Mouse (Mus musculus): Measurements from ENCODE around the gene Kcnip1.

Kcnip1 gene

GRCm38 (mm10) chr11:33845931-33846330 lies 147.0 kb downstream of the Kcnip1 start:
- DNase-seq (ENCODE audit: low read depth in 1 of 2, low spot score in 2 of 2), result no peak

GRCm38 (mm10) chr11:33843294-33843864 lies 149.6 kb downstream of the Kcnip1 start:
- no peak for DNase-seq (ENCODE audit: low read depth in 1 of 2, low spot score in 2 of 2)

GRCm38 (mm10) chr11:33839049-33839448 lies 153.9 kb downstream of the Kcnip1 start:
- DNase-seq (ENCODE audit: low read depth in 1 of 2, low spot score in 2 of 2), result no peak

- DNase-seq (ENCODE audit: low read depth in 1 of 2, low spot score in 2 of 2), result no peak
Measured at GRCm38 (mm10) chr11:33829774-33830173, 163.2 kb downstream of the Kcnip1 start.

GRCm38 (mm10) chr11:33827829-33828206 lies 165.1 kb downstream of the Kcnip1 start:
- no peak for DNase-seq (ENCODE audit: low read depth in 1 of 2, low spot score in 2 of 2)

GRCm38 (mm10) chr11:33827085-33827828 lies 165.7 kb downstream of the Kcnip1 start:
- no peak for DNase-seq (ENCODE audit: low read depth in 1 of 2, low spot score in 2 of 2)

GRCm38 (mm10) chr11:33824739-33825138 lies 168.2 kb downstream of the Kcnip1 start:
- DNase-seq (ENCODE audit: low read depth in 1 of 2, low spot score in 2 of 2), result no peak

- no peak for DNase-seq (ENCODE audit: low read depth in 1 of 2, low spot score in 2 of 2)
Measured at GRCm38 (mm10) chr11:33821331-33821730, 171.6 kb downstream of the Kcnip1 start.

GRCm38 (mm10) chr11:33820876-33821275 lies 172.1 kb downstream of the Kcnip1 start:
- DNase-seq (ENCODE audit: low read depth in 1 of 2, low spot score in 2 of 2), result no peak

- no peak for DNase-seq (ENCODE audit: low read depth in 1 of 2, low spot score in 2 of 2)
Measured at GRCm38 (mm10) chr11:33818861-33819503, 174.0 kb downstream of the Kcnip1 start.

GRCm38 (mm10) chr11:33816020-33816419 lies 176.9 kb downstream of the Kcnip1 start:
- DNase-seq (ENCODE audit: low read depth in 1 of 2, low spot score in 2 of 2), result no peak

- no peak for DNase-seq (ENCODE audit: low read depth in 1 of 2, low spot score in 2 of 2)
Measured at GRCm38 (mm10) chr11:33810105-33810504, 182.8 kb downstream of the Kcnip1 start.

- no peak for DNase-seq (ENCODE audit: low read depth in 1 of 2, low spot score in 2 of 2)
Measured at GRCm38 (mm10) chr11:33803093-33803492, 189.9 kb downstream of the Kcnip1 start.

GRCm38 (mm10) chr11:33800436-33801088 lies 192.4 kb downstream of the Kcnip1 start:
- no peak for DNase-seq (ENCODE audit: low read depth in 1 of 2, low spot score in 2 of 2)

GRCm38 (mm10) chr11:33799933-33800332 lies 193.0 kb downstream of the Kcnip1 start:
- DNase-seq (ENCODE audit: low read depth in 1 of 2, low spot score in 2 of 2), result no peak

GRCm38 (mm10) chr11:33798094-33798648 lies 194.8 kb downstream of the Kcnip1 start:
- no peak for DNase-seq (ENCODE audit: low read depth in 1 of 2, low spot score in 2 of 2)

GRCm38 (mm10) chr11:33787362-33787761 lies 205.6 kb downstream of the Kcnip1 start:
- DNase-seq (ENCODE audit: low read depth in 1 of 2, low spot score in 2 of 2), result no peak

- no peak for DNase-seq (ENCODE audit: low read depth in 1 of 2, low spot score in 2 of 2)
Measured at GRCm38 (mm10) chr11:33786572-33786971, 206.4 kb downstream of the Kcnip1 start.

GRCm38 (mm10) chr11:33781561-33781971 lies 211.4 kb downstream of the Kcnip1 start:
- no peak for DNase-seq (ENCODE audit: low read depth in 1 of 2, low spot score in 2 of 2)

- no peak for DNase-seq (ENCODE audit: low read depth in 1 of 2, low spot score in 2 of 2)
Measured at GRCm38 (mm10) chr11:33780263-33780662, 212.7 kb downstream of the Kcnip1 start.

- no peak for DNase-seq (ENCODE audit: low read depth in 1 of 2, low spot score in 2 of 2)
Measured at GRCm38 (mm10) chr11:33772615-33773141, 220.3 kb downstream of the Kcnip1 start.

Data from monocyte, adult 2 months (primary cell).